Mouse (Mus musculus) heart, embryonic 10.5 days (tissue): ENCODE results near the gene Abcb4. TPM values are rescaled to one million over a fixed set of nuclear protein-coding genes. Genes with fewer than 3 reads are reported as not detected.

Source experiments
- DNase-seq: peaks from one replicate; pipeline ENCODE4 v3.0.0-alpha.2; 2017; ENCODE audit warnings: low spot score
- H3K27ac ChIP-seq: fragments of 300-500 bp; sonication (generic); 2 replicates; pipeline ENCODE4 v1.5.1; 2016; ENCODE audit warnings: mild to moderate bottlenecking
- H3K27me3 ChIP-seq: fragments of 300-500 bp; sonication (generic); 2 replicates; pipeline ENCODE4 v1.6.1; 2016; ENCODE audit warnings: mild to moderate bottlenecking; ENCODE audit not compliant: poor library complexity, insufficient read depth, severe bottlenecking
- H3K36me3 ChIP-seq: fragments of 300-500 bp; sonication (generic); 2 replicates; pipeline ENCODE4 v1.6.1; 2016; ENCODE audit warnings: mild to moderate bottlenecking, moderate library complexity
- H3K4me1 ChIP-seq: fragments of 300-500 bp; sonication (generic); 2 replicates; pipeline ENCODE4 v1.6.1; 2016; ENCODE audit warnings: mild to moderate bottlenecking
- H3K4me3 ChIP-seq: fragments of 300-500 bp; sonication (generic); 2 replicates; pipeline ENCODE4 v1.5.1; 2016; ENCODE audit warnings: mild to moderate bottlenecking, moderate library complexity
- H3K9me3 ChIP-seq: fragments of 300-500 bp; sonication (generic); 2 replicates; pipeline ENCODE4 v1.6.1; 2016; ENCODE audit warnings: mild to moderate bottlenecking, moderate library complexity
- WGBS: fragments of 180-500 bp; shearing (Covaris S2); methylation state at CpG from one replicate; pipeline ENCODE4 v1.1.7; 2016; 5-methylcytosine and 5-hydroxymethylcytosine counted together
- polyA plus RNA-seq: library from polyadenylated mRNA; unstranded; fragments of >200 nt; fragmentation: Nextera tagmentation; extraction: Ambion mirVana; gene quantifications from 2 replicates; pipeline ENCODE4 v1.2.1, GENCODE M21; 2016

The Abcb4 gene
- polyA plus RNA-seq, 1 experiment from 2014 or later = 1.0 TPM

GRCm38 (mm10) chr5:8885837-8886236, 7.7 kb upstream of the Abcb4 start:
- Histone ChIP-seq H3K27ac (no peak overlapping the region), H3K36me3 (no peaks in the 10 kb centered on the region), H3K4me1 (no peaks in the 10 kb centered on the region), H3K27me3 (no peaks in the 10 kb centered on the region), H3K9me3 (no peaks in the 10 kb centered on the region), H3K4me3 (no peak overlapping the region)
- WGBS = 66% methylated on average over 2 of the region's 2 CpGs
- DNase-seq = no peak

DNA sequence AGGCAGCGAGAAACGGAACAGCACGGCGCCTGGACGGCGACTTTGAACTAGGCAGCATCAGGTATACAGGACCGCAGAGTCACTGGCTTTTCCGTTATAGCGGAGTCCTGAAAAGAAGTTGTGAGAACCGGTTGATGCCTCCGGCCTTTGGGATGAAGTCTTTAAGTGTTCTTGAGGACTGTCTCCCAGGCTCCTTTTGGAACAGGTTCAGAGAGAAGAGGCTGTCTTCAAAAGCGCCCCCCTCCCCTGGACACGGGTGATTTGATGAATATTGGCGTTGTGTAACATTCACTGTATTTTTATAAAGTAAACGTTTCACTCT, 548 bp downstream of the Abcb4 start:
- H3K9me3 ChIP-seq = no peaks in the 10 kb centered on the region; the same call in 1 of the 2 replicates
- H3K36me3 ChIP-seq = no peaks in the 10 kb centered on the region
- 0 out of 2 replicates have a peak, but pooled peaks cover 9% of the 10 kb centered on the region for H3K4me1 ChIP-seq
- 9% methylated on average over 15 of the region's 15 CpGs for WGBS
- DNase-seq = no peak
- peaks cover 29% of the 10 kb centered on the region for H3K27me3 ChIP-seq
- H3K27ac ChIP-seq = no peak overlapping the region
- peak overlapping the region; percentile 77 for H3K4me3 ChIP-seq

DNA sequence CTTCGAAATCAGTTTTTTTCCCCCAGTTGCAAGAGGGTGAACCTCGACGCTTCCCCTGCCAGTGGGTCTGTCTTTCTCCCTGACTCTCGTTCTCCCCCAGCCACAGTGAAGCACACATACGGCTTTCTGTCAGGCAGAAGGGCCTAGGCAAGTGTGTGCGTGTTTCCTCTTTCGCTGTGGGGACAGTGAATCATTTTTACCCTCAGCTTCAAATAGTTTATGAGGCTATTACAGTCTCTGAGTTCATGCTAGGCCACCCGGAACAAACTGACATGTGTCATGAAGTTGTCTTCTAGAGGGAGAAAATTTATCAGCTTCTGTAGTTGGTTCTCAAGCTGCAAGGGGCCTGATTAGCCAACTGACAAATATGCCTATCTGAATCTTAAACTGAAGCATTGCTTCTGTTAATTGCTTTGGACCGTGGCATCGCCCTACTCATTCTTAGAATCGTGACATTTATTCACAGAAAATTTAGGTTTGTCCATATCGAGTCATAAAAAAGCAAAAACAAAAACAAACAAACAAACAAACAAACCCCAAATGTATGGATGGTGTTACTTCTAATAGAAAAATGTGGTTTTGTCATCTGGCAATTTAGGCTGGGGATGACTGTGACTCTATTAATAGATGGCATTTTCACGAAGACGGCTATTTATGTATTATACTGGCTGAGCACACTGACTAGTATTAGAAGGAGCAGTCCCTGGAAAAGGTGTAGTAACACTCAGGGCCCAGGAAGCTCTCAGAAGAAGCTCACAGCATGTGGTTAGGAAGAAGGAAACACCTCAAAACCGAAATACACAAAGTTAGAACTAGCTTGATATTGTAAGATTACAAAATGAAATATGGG, 1.3 kb downstream of the Abcb4 start:
- Histone ChIP-seq H3K27ac (no peak overlapping the region), H3K36me3 (no peaks in the 10 kb centered on the region), H3K4me1 (0 out of 2 replicates have a peak, but pooled peaks cover 9% of the 10 kb centered on the region), H3K27me3 (peaks cover 29% of the 10 kb centered on the region), H3K9me3 (no peaks in the 10 kb centered on the region; the same call in 1 of the 2 replicates), H3K4me3 (no peak overlapping the region)
- 69% methylated on average over 15 of the region's 15 CpGs for WGBS
- DNase-seq = no peak

- H3K4me1 ChIP-seq = 0 out of 2 replicates have a peak, but pooled peaks cover 9% of the 10 kb centered on the region
- H3K27me3 ChIP-seq = peaks cover 29% of the 10 kb centered on the region
- no peak overlapping the region for H3K4me3 ChIP-seq
- no peak overlapping the region for H3K27ac ChIP-seq
- DNase-seq = no peak
- WGBS = 64% methylated on average over 1 of the region's 1 CpGs
- H3K9me3 ChIP-seq = no peaks in the 10 kb centered on the region; the same call in 1 of the 2 replicates
- H3K36me3 ChIP-seq = no peaks in the 10 kb centered on the region
These were observed 2.7 kb downstream of the Abcb4 start for GRCm38 (mm10) chr5:8896198-8896597.

GRCm38 (mm10) chr5:8898246-8898645, 4.7 kb downstream of the Abcb4 start:
- Histone ChIP-seq H3K4me1 (0 out of 2 replicates have a peak, but pooled peaks cover 5% of the 10 kb centered on the region), H3K27ac (no peak overlapping the region), H3K9me3 (no peaks in the 10 kb centered on the region), H3K36me3 (no peaks in the 10 kb centered on the region), H3K27me3 (peaks cover 16% of the 10 kb centered on the region), H3K4me3 (no peak overlapping the region)
- no peak for DNase-seq
- 80% methylated on average over 3 of the region's 3 CpGs for WGBS

DNA sequence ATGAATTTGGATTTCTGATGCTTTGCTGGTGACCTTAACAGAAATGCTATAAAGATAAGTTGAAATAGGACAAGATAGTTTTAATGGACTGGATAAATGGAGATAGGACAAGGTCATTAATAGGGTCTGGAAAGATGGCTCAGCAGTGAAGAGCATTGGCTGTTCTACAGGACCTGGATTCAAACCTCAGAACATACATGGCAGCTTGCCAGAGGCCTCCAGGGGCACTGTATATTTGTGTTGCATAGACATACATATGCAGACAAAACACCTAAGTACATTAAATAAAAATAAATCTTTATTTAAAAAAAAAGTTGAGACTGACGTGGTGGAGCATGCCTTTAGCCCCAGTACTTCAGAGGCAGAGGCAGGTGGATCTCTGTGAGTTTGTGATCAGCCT, 7.5 kb downstream of the Abcb4 start:
- Histone ChIP-seq H3K4me3 (no peak overlapping the region), H3K4me1 (no peaks in the 10 kb centered on the region), H3K9me3 (no peaks in the 10 kb centered on the region), H3K27ac (no peak overlapping the region), H3K27me3 (no peaks in the 10 kb centered on the region), H3K36me3 (no peaks in the 10 kb centered on the region)
- DNase-seq = no peak
- 67% methylated on average over 1 of the region's 1 CpGs for WGBS

GRCm38 (mm10) chr5:8902141-8902817, 8.8 kb downstream of the Abcb4 start:
- no peak for DNase-seq
- Histone ChIP-seq H3K9me3 (no peaks in the 10 kb centered on the region), H3K27me3 (no peaks in the 10 kb centered on the region), H3K4me1 (no peaks in the 10 kb centered on the region), H3K36me3 (no peaks in the 10 kb centered on the region), H3K4me3 (no peak overlapping the region), H3K27ac (no peak overlapping the region)
- WGBS = 79% methylated on average over 6 of the region's 6 CpGs

GRCm38 (mm10) chr5:8904539-8904938, 11.0 kb downstream of the Abcb4 start:
- Histone ChIP-seq H3K4me3 (no peak overlapping the region), H3K27me3 (no peaks in the 10 kb centered on the region), H3K9me3 (no peaks in the 10 kb centered on the region), H3K4me1 (no peaks in the 10 kb centered on the region), H3K36me3 (no peaks in the 10 kb centered on the region), H3K27ac (no peak overlapping the region)
- no peak for DNase-seq
- 85% methylated on average over 6 of the region's 6 CpGs for WGBS

DNA sequence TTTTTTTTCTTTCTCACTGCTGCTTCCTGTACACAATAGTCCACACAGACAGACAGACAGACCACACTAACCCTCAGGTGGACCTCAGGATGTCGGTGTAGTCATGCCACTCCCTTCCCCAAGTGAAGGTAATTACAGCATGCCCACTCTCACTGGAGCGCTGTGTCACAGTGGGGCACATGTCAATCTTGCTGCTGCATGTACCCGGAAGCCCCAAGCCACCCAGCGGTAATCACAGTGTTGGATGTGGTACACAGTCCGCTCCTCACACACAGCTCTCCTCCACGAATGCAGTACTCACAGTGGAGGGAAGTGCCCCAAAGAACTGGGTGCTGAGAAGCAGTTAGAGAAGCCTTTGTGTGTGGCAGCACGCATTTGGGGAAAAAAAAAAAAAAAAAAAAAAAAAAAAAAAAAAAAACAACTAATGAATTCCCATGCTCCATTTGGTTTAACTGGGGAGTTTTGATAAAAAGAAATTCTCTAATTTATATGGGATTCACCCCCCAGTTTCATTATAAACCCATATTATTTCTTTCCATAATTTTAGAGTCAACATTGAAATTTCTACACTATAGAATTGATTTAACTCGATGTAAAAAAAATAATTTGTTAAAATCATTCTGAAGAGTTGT, 18.2 kb downstream of the Abcb4 start:
- DNase-seq = no peak
- Histone ChIP-seq H3K27me3 (no peaks in the 10 kb centered on the region), H3K36me3 (no peaks in the 10 kb centered on the region), H3K9me3 (no peaks in the 10 kb centered on the region), H3K4me3 (no peak overlapping the region), H3K27ac (no peak overlapping the region), H3K4me1 (no peaks in the 10 kb centered on the region)
- 75% methylated on average over 8 of the region's 8 CpGs for WGBS

DNA sequence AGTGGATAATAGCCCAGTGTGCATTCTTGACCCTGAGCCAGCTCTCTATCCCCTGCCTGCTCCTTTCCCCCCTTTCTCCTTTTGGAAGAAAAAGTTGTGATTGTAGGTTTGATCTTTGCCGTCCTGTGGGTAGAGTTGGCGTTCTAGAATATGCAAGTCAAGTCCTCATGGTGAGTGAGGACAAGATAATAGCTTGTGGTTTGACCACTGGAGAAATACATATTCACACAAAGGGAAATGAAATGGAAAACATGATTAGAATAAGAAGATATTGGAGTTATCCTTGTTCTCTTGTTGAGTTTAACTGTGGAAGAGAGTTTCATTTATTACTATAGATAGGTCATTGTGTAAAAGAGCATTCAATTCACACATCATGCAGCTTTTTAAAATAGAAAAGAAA, 22.9 kb downstream of the Abcb4 start:
- H3K4me3 ChIP-seq = no peak overlapping the region
- no peaks in the 10 kb centered on the region for H3K27me3 ChIP-seq
- no peaks in the 10 kb centered on the region for H3K9me3 ChIP-seq
- no peak overlapping the region for H3K27ac ChIP-seq
- no peaks in the 10 kb centered on the region for H3K4me1 ChIP-seq
- no peaks in the 10 kb centered on the region for H3K36me3 ChIP-seq
- DNase-seq = no peak
- WGBS = 81% methylated on average over 2 of the region's 2 CpGs

- Histone ChIP-seq H3K9me3 (no peaks in the 10 kb centered on the region), H3K27ac (no peak overlapping the region), H3K36me3 (no peaks in the 10 kb centered on the region), H3K4me1 (no peaks in the 10 kb centered on the region), H3K4me3 (no peak overlapping the region), H3K27me3 (no peaks in the 10 kb centered on the region)
- no peak for DNase-seq
- 63% methylated on average over 6 of the region's 6 CpGs for WGBS
These were observed 23.6 kb downstream of the Abcb4 start for GRCm38 (mm10) chr5:8917069-8917468.

DNA sequence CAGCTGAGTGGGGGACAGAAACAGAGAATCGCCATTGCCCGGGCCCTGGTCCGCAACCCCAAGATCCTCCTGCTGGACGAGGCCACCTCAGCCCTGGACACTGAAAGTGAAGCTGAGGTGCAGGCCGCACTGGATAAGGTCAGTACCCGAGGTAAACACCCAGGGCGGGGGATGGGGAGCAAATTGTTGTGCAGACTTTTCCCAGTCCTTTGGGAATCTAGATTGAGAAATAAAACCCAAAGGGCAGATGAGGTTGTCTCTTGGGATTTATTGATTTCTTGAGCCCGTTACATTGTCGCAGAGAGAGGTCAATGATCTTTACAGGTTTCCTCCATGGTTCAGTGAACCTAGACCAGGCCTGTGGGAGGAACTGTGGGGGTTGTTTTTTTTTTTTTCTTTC, 34.9 kb downstream of the Abcb4 start:
- DNase-seq = no peak
- H3K27ac ChIP-seq = no peak overlapping the region
- peaks cover 6% of the 10 kb centered on the region; the same call in 1 of the 2 replicates for H3K9me3 ChIP-seq
- no peaks in the 10 kb centered on the region for H3K36me3 ChIP-seq
- no peaks in the 10 kb centered on the region for H3K4me1 ChIP-seq
- H3K27me3 ChIP-seq = no peaks in the 10 kb centered on the region
- 85% methylated on average over 9 of the region's 9 CpGs for WGBS
- no peak overlapping the region for H3K4me3 ChIP-seq

DNA sequence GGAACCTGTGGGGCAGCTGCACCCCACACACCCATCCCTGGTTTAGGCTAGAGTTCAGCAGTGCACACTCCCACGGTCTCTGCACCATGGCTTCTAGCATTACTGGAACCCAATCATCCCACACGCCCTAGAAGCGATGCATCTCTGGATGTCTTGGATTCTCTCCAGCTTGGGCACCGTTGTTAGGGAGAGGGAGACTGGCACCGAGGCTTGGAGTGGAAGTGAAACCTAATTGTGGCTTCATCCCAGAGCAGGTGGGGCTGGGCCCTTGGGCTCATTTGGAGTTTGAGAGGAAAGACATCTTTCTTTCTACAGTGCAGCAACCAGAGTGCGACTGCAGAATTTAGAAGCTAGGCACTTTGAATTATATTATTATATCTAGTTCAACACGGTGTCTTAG, 44.4 kb downstream of the Abcb4 start:
- Histone ChIP-seq H3K9me3 (no peaks in the 10 kb centered on the region), H3K36me3 (no peaks in the 10 kb centered on the region), H3K27ac (no peak overlapping the region), H3K4me3 (no peak overlapping the region), H3K4me1 (no peaks in the 10 kb centered on the region), H3K27me3 (no peaks in the 10 kb centered on the region)
- WGBS = 86% methylated on average over 7 of the region's 7 CpGs
- DNase-seq = no peak
